Mouse (Mus musculus) megakaryocyte, embryonic 14.5 days (primary cell): ENCODE results near the gene Slc9a3r2. TPM values are rescaled to one million over a fixed set of nuclear protein-coding genes. Genes with fewer than 3 reads are reported as not detected.

Source experiments
- H3K27me3 ChIP-seq: replicated peaks from 2 replicates; pipeline ENCODE3; 2012; ENCODE audit warnings: inconsistent platforms
- H3K36me3 ChIP-seq: replicated peaks from 2 replicates; pipeline ENCODE3; 2012; ENCODE audit warnings: low read length, inconsistent platforms, mixed read lengths
- H3K4me1 ChIP-seq: 2 replicates; pipeline ENCODE4 v1.6.1; 2012; ENCODE audit warnings: inconsistent platforms
- H3K4me3 ChIP-seq: replicated peaks from 2 replicates; pipeline ENCODE3; 2012; ENCODE audit warnings: moderate library complexity, mild to moderate bottlenecking, inconsistent platforms
- H3K9me3 ChIP-seq: 2 replicates; pipeline ENCODE4 v1.6.1; 2012; ENCODE audit warnings: inconsistent platforms
- FLI1 ChIP-seq: IDR thresholded peaks from 2 replicates; pipeline ENCODE4 v1.6.1; 2012; ENCODE audit warnings: low read length, inconsistent platforms, mixed read lengths
- GATA1 ChIP-seq: IDR thresholded peaks from 3 replicates; pipeline ENCODE4 v1.6.1; 2012; ENCODE audit warnings: mixed read lengths, low read length, inconsistent platforms, borderline replicate concordance
- polyA plus RNA-seq: library from polyadenylated mRNA; stranded (reverse); fragments of >175 nt; gene quantifications from 2 replicates; pipeline ENCODE4 v1.2.3, GENCODE M21; 2012; ENCODE audit warnings: low replicate concordance; ENCODE audit not compliant: insufficient read depth

Slc9a3r2 gene
- polyA plus RNA-seq, 1 experiment = 0.85 TPM

- peaks cover 90% of the 10 kb centered on the region for H3K36me3 ChIP-seq
- peak overlapping the region; percentile 70 for H3K4me3 ChIP-seq
- H3K9me3 ChIP-seq = no peaks in the 10 kb centered on the region
- peaks cover 2% of the 10 kb centered on the region for H3K27me3 ChIP-seq
- peaks cover 59% of the 10 kb centered on the region for H3K4me1 ChIP-seq
- TF ChIP-seq FLI1 (no peak), GATA1 (no peak)
These were observed 32.4 kb downstream of the Slc9a3r2 start for GRCm38 (mm10) chr17:24617561-24618194.

GRCm38 (mm10) chr17:24610711-24611110, 39.4 kb downstream of the Slc9a3r2 start:
- no peak for TF ChIP-seq GATA1
- no peak for TF ChIP-seq FLI1
- Histone ChIP-seq H3K36me3 (peaks cover 80% of the 10 kb centered on the region), H3K4me3 (no peak overlapping the region)

GRCm38 (mm10) chr17:24608874-24609273, 41.3 kb downstream of the Slc9a3r2 start:
- H3K9me3 ChIP-seq = no peaks in the 10 kb centered on the region
- H3K36me3 ChIP-seq = peaks cover 78% of the 10 kb centered on the region
- peak overlapping the region; percentile 69 for H3K4me3 ChIP-seq
- H3K27me3 ChIP-seq = peaks cover 18% of the 10 kb centered on the region
- peaks cover 65% of the 10 kb centered on the region for H3K4me1 ChIP-seq
- TF ChIP-seq FLI1 (no peak), GATA1 (no peak; the same call in 2 of the 3 replicates)

More at GRCm38 (mm10) chr17:24610711-24611110, 39.4 kb downstream of the Slc9a3r2 start:
- H3K4me1 ChIP-seq = peaks cover 63% of the 10 kb centered on the region
- no peaks in the 10 kb centered on the region for H3K9me3 ChIP-seq
- peaks cover 20% of the 10 kb centered on the region for H3K27me3 ChIP-seq

- H3K4me1 ChIP-seq = peaks cover 65% of the 10 kb centered on the region
- TF ChIP-seq FLI1 = no peak
- no peak for TF ChIP-seq GATA1
These were observed 41.8 kb downstream of the Slc9a3r2 start for GRCm38 (mm10) chr17:24608370-24608769.

GRCm38 (mm10) chr17:24604557-24604956, 45.6 kb downstream of the Slc9a3r2 start:
- peaks cover 48% of the 10 kb centered on the region for H3K4me1 ChIP-seq
- TF ChIP-seq FLI1 (no peak), GATA1 (no peak)
- H3K4me3 ChIP-seq = no peak overlapping the region
- H3K27me3 ChIP-seq = peaks cover 33% of the 10 kb centered on the region
- H3K36me3 ChIP-seq = peaks cover 91% of the 10 kb centered on the region
- H3K9me3 ChIP-seq = no peaks in the 10 kb centered on the region

More at GRCm38 (mm10) chr17:24608370-24608769, 41.8 kb downstream of the Slc9a3r2 start:
- peaks cover 18% of the 10 kb centered on the region for H3K27me3 ChIP-seq
- H3K4me3 ChIP-seq = no peak overlapping the region
- H3K9me3 ChIP-seq = no peaks in the 10 kb centered on the region
- peaks cover 73% of the 10 kb centered on the region for H3K36me3 ChIP-seq

- TF ChIP-seq FLI1 (no peak), GATA1 (no peak)
- Histone ChIP-seq H3K27me3 (peaks cover 33% of the 10 kb centered on the region), H3K36me3 (peaks cover 93% of the 10 kb centered on the region), H3K9me3 (no peaks in the 10 kb centered on the region), H3K4me1 (peaks cover 44% of the 10 kb centered on the region), H3K4me3 (peak overlapping the region; percentile 53)
These were observed 46.2 kb downstream of the Slc9a3r2 start for GRCm38 (mm10) chr17:24603961-24604360.

- peaks cover 93% of the 10 kb centered on the region for H3K36me3 ChIP-seq
- H3K4me3 ChIP-seq = no peak overlapping the region
- H3K9me3 ChIP-seq = no peaks in the 10 kb centered on the region
- no peak for TF ChIP-seq GATA1
- TF ChIP-seq FLI1 = no peak
- H3K27me3 ChIP-seq = peaks cover 15% of the 10 kb centered on the region
- peaks cover 31% of the 10 kb centered on the region for H3K4me1 ChIP-seq
These were observed 49.6 kb downstream of the Slc9a3r2 start for GRCm38 (mm10) chr17:24600502-24600901.

- Histone ChIP-seq H3K9me3 (no peaks in the 10 kb centered on the region), H3K4me1 (peaks cover 14% of the 10 kb centered on the region; the same call in 1 of the 2 replicates), H3K36me3 (peaks cover 100% of the 10 kb centered on the region), H3K4me3 (no peak overlapping the region), H3K27me3 (peaks cover 13% of the 10 kb centered on the region)
- no peak for TF ChIP-seq GATA1
- TF ChIP-seq FLI1 = no peak
These were observed 52.1 kb downstream of the Slc9a3r2 start for GRCm38 (mm10) chr17:24597989-24598388.

- H3K36me3 ChIP-seq = peaks cover 100% of the 10 kb centered on the region
- H3K4me1 ChIP-seq = peaks cover 18% of the 10 kb centered on the region
- H3K4me3 ChIP-seq = no peak overlapping the region
- peaks cover 5% of the 10 kb centered on the region for H3K27me3 ChIP-seq
- no peak for TF ChIP-seq GATA1
- no peak for TF ChIP-seq FLI1
- H3K9me3 ChIP-seq = no peaks in the 10 kb centered on the region
These were observed 53.5 kb downstream of the Slc9a3r2 start for GRCm38 (mm10) chr17:24596471-24597183.

- peaks cover 100% of the 10 kb centered on the region for H3K36me3 ChIP-seq
- no peaks in the 10 kb centered on the region for H3K9me3 ChIP-seq
- H3K27me3 ChIP-seq = peaks cover 2% of the 10 kb centered on the region
- H3K4me3 ChIP-seq = no peak overlapping the region
- TF ChIP-seq FLI1 (no peak), GATA1 (no peak)
- H3K4me1 ChIP-seq = peaks cover 18% of the 10 kb centered on the region
These were observed 54.1 kb downstream of the Slc9a3r2 start for GRCm38 (mm10) chr17:24596073-24596466.
